Mouse (Mus musculus): ENCODE measurements at regions not wholly inside any gene's neighbourhood (a gene's known extent, or its start where the extent isn't known, plus 50 kb on each side); places are given as distances from the start of the nearest gene placed in this dataset.
"Not testable (repeated sequence)": the region's sequence is repeated elsewhere in the genome, so short reads cannot be mapped to it uniquely, and the experiment has no call there.

GRCm38 (mm10) chr6:47745856-47746255, 67.4 kb downstream of the Pdia4 start:
- DNase-seq, result not testable (repeated sequence)

DNA sequence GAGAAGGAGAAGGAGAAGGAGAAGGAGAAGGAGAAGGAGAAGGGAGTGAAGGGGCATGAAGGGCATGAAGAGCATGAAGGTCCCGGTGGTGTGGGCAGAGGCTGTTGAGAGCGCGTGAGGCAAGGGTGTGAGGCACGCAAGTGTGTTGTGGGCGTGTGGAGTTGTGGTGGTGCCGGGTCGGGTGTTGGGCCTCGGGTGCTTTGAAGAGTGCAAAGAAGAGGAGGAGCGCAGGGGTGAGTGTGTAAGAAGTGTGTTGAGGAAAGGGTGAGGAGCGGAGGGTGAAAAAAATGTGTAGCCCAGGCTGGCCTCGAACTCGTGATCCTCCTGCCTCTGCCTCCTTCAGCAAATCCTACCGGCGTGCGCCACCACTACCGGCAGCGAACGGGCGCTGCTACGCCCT, 69.4 kb downstream of the Pdia4 start:
- DNase-seq, result peak in 1 of 2 experiments; percentile 14

DNA sequence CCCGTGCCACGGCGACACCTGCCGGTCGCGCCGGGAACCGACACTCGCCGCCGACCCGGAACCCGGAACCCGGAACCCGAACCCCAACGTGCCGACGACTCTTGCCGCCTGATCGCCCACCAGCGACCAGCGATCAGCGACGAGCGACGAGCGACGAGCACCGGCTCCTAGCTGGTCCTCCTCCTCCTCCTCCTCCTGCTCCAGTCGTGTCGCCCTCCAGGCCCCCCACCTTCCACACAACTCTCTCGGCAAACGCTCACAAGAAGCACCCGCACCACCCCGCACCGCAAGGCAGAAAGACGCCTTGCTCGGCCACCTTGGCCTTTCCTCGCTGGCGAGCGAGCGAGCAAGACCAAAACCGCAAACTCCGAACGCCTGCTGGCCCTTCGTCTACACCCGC, 73.0 kb downstream of the Pdia4 start:
- peak; percentile 37 to 41 for DNase-seq

DNA sequence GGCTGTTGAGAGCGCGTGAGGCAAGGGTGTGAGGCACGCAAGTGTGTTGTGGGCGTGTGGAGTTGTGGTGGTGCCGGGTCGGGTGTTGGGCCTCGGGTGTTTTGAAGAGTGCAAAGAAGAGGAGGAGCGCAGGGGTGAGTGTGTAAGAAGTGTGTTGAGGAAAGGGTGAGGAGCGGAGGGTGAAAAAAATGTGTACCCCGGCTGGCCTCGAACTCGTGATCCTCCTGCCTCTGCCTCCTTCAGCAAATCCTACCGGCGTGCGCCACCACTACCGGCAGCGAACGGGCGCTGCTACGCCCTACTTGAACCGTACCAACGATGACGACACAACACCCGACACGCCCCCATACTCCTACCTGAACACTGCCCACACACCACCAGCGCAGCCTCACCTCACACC, 73.5 kb downstream of the Pdia4 start:
- peak; percentile 75 to 83 for DNase-seq

DNA sequence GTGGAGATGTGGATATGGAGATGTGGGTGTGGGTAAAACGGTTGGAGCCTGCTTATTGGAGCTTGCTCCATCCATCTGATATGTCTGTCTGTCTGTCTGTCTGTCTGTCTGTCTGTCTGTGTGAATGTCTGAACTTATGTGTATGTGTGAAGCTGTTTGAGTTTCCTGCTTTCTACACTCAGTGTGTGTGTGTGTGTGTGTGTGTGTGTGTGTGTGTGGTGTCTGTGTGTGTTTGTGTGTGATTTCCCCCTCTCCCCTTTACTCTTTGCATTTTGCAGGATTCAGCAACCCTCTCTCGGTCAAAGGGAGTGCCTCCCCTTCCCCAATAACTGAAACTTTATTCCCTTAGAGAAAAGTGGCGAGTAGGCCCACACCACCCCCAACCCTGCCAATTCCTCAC, 75.3 kb downstream of the Pdia4 start:
- not testable (repeated sequence) for DNase-seq
